Mouse (Mus musculus): Measurements from ENCODE around the gene Pak4. TPM values are rescaled to one million over a fixed set of nuclear protein-coding genes. Genes with fewer than 3 reads are reported as not detected.

The Pak4 gene
- 7.5 and 9.7 TPM in 2 replicates for polyA plus RNA-seq (2012; rRNA removed)

GRCm38 (mm10) chr7:28597642-28598446, at the start of gene Pak4, which contains the start of gene Samd4b:
Gene Pak4 (minus strand): TSS chr7:28598185.
Gene Samd4b (minus strand): TSS chr7:28598144.

DNA sequence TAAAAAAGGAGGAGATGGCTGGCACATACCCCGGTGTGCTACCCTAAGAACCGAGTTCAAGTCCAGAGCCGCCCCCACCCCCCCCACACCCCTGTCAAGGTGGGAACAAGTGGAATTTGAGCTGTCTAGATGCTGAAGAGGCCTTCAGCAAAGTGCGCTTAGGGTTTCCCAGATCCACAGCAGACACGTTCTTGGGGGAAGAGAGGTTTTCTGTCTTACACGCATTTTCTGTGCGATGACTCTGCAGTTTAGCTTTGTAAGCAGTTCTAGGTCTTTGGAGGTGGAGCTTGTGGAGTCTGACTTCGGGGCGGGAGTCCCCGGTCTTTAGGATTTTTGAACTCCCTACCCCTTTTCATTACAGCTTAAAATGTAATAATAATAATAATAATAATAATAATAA, 33.1 kb upstream of the Pak4 start, which contains the start of gene Acp7:
Gene Acp7, minus strand, starts transcription at position 260 of the 400 bp plus-strand sequence.

DNA sequence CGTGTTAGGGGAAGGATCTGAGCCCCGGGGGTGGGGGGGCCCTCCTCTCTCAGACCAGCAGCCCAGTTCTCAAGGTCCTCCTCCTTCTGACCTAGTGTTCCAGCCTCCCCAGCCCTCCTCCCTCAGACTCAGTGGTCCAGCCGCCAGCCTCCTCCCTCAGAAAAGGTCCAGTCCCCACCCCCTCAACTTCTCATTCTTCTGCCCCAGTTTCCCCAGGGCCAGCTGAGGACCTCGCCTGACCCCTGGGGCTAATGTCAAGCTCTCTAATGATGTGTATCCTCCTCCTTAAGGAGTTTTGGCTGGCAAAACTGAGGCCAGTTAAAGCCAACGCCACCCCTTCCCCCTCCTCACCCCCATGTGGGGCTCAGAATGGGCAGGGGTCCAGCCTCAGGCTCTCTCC, 50.8 kb downstream of the Pak4 start, which contains the start of gene Nccrp1:
Gene Nccrp1, minus strand, starts transcription at position 101 of the 400 bp plus-strand sequence.

DNA sequence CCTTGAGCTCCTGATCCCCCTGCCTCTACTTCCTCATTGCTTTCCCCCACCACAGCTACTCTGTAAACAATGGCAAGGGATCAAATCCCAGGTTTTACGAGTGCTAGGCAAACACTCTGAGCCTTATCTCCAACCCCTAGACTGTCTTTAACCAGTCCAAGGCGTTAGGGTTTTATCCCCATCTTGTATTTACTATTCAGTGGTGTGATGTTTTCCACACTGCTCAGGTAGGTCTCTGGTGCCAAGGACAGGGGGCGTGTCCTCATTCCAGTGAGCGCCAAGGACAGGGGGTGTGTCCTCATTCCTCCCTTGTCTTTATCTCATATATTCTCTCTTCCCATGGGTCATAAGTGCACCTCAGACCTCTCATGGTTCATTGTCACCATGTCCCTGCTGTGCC, 57.5 kb downstream of the Pak4 start, which contains the start of gene Sycn:
Gene Sycn, plus strand, starts transcription at position 360 of the 400 bp plus-strand sequence.

DNA sequence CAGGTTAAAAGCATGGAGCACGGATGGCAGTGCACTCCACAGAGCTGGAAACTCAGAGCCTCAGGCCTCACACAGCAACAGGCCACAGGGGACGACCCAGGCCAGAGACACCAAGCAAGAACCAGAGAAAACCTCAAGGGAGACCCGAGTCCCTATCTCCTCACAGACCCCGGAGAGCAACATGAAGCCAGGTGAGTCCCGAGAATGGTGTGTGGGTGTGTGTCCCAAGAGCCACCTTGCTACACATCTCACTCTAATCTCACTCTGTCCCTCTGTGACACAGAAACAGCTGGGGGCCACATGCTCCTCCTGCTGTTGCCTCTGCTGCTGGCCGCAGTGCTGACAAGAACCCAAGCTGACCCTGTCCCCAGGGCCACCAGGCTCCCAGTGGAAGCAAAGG, 75.4 kb downstream of the Pak4 start, which contains the start of gene Ifnl3:
Gene Ifnl3, plus strand, starts transcription at position 301 of the 400 bp plus-strand sequence.

DNA sequence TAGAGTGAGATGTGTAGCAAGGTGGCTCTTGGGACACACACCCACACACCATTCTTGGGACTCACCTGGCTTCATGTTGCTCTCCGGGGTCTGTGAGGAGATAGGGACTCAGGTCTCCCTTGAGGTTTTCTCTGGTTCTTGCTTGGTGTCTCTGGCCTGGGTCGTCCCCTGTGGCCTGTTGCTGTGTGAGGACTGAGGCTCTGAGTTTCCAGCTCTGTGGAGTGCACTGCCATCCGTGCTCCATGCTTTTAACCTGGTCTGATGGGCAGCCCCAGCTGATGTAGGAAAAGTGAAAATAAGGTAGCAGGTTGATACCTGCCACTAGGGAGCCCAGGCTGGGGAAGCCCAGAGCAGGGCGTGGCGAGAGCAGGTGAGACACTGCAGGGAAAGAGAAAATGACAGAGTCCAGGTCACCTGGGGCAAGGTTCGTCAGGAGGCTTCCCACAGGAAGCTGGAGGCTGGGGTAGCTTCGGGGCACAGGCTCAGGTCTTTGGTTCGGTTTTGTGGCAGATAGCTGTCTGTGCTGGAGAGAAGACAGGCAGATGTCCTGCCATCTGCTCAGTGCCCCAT, 87.5 kb downstream of the Pak4 start, which contains the start of gene Ifnl2:
Gene Ifnl2, minus strand, starts transcription at position 51 of the 570 bp plus-strand sequence.

Other genes with a start within 250 kb of the Pak4 start
- gene Rps16, start 247.5 kb downstream of the Pak4 start, polyA plus RNA-seq (2012; rRNA removed), result 978 and 1,228 TPM in 2 replicates
- 2.9 and 3.2 TPM in 2 replicates for gene Plekhg2, start 225.6 kb downstream of the Pak4 start, polyA plus RNA-seq (2012; rRNA removed)
- gene Zfp36, start 217.9 kb downstream of the Pak4 start, polyA plus RNA-seq (2012; rRNA removed), result 15.1 and 24.5 TPM in 2 replicates
- 20.6 and 21.0 TPM in 2 replicates for gene Med29, start 205.5 kb downstream of the Pak4 start, polyA plus RNA-seq (2012; rRNA removed)
- gene Paf1, start 205.2 kb downstream of the Pak4 start, polyA plus RNA-seq (2012; rRNA removed), result 29.5 and 30.8 TPM in 2 replicates
- 54.9 and 55.1 TPM in 2 replicates for gene Gmfg, start 160.7 kb downstream of the Pak4 start, polyA plus RNA-seq (2012; rRNA removed)
- 0.32 and 0.42 TPM in 2 replicates for gene Lrfn1, start 146.2 kb downstream of the Pak4 start, polyA plus RNA-seq (2012; rRNA removed)
- not detected in 2 replicates for gene Ifnl2, start 87.7 kb downstream of the Pak4 start, polyA plus RNA-seq (2012; rRNA removed)
- not detected in 2 replicates for gene Ifnl3, start 75.3 kb downstream of the Pak4 start, polyA plus RNA-seq (2012; rRNA removed)
- gene Sycn, start 57.3 kb downstream of the Pak4 start, polyA plus RNA-seq (2012; rRNA removed), result 0.46 and 2.9 TPM in 2 replicates
- 0.04 and 0.07 TPM in 2 replicates for gene Nccrp1, start 50.9 kb downstream of the Pak4 start, polyA plus RNA-seq (2012; rRNA removed)
- gene Samd4b, start within 50 bp of the Pak4 start, polyA plus RNA-seq (2012; rRNA removed), result 8.5 and 12.5 TPM in 2 replicates
- not detected in 2 replicates for gene Acp7, start 33.1 kb upstream of the Pak4 start, polyA plus RNA-seq (2012; rRNA removed)
- 0.81 and 0.97 TPM in 2 replicates for gene Fbxo27, start 94.7 kb upstream of the Pak4 start, polyA plus RNA-seq (2012; rRNA removed)
- gene Fbxo17, start 118.6 kb upstream of the Pak4 start, polyA plus RNA-seq (2012; rRNA removed), result 1.3 and 1.4 TPM in 2 replicates
- 51.8 and 57.9 TPM in 2 replicates for gene Mrps12, start 143.6 kb upstream of the Pak4 start, polyA plus RNA-seq (2012; rRNA removed)
- 8.3 and 8.6 TPM in 2 replicates for gene Sars2, start 143.8 kb upstream of the Pak4 start, polyA plus RNA-seq (2012; rRNA removed)
- not detected in 2 replicates for gene Ccer2, start 158.0 kb upstream of the Pak4 start, polyA plus RNA-seq (2012; rRNA removed)
- gene Sirt2, start 168.6 kb upstream of the Pak4 start, polyA plus RNA-seq (2012; rRNA removed), result 20.9 and 23.4 TPM in 2 replicates
- 15.6 and 17.5 TPM in 2 replicates for gene Nfkbib, start 169.3 kb upstream of the Pak4 start, polyA plus RNA-seq (2012; rRNA removed)
- 5.4 and 6.7 TPM in 2 replicates for gene Rinl, start 190.8 kb upstream of the Pak4 start, polyA plus RNA-seq (2012; rRNA removed)
- gene Hnrnpl, start 210.4 kb upstream of the Pak4 start, polyA plus RNA-seq (2012; rRNA removed), result 125 and 133 TPM in 2 replicates
- 480 and 495 TPM in 2 replicates for gene Ech1, start 227.0 kb upstream of the Pak4 start, polyA plus RNA-seq (2012; rRNA removed)
- 34.3 and 43.3 TPM in 2 replicates for gene Lgals4, start 235.7 kb upstream of the Pak4 start, polyA plus RNA-seq (2012; rRNA removed)

All from liver, embryonic 18 days (tissue).